Mouse (Mus musculus): ENCODE results near the gene Kdm4b.

The Kdm4b gene

GRCm38 (mm10) chr17:56431582-56431981, 105.7 kb downstream of the Kdm4b start:
- DNase-seq (ENCODE audit: low spot score): no peak

- DNase-seq (ENCODE audit: low spot score): no peak
These were observed 114.0 kb downstream of the Kdm4b start for GRCm38 (mm10) chr17:56439731-56440460.

GRCm38 (mm10) chr17:56442316-56442715, 116.5 kb downstream of the Kdm4b start:
- DNase-seq (ENCODE audit: low spot score): no peak

- no peak for DNase-seq (ENCODE audit: low spot score)
These were observed 117.5 kb downstream of the Kdm4b start for GRCm38 (mm10) chr17:56443341-56443795.

GRCm38 (mm10) chr17:56444771-56445170, 118.9 kb downstream of the Kdm4b start:
- no peak for DNase-seq (ENCODE audit: low spot score)

GRCm38 (mm10) chr17:56445397-56445796, 119.5 kb downstream of the Kdm4b start:
- no peak for DNase-seq (ENCODE audit: low spot score)

GRCm38 (mm10) chr17:56447716-56448115, 121.9 kb downstream of the Kdm4b start:
- no peak for DNase-seq (ENCODE audit: low spot score)

Measured in urinary bladder, postnatal 10 days (tissue).